Mouse (Mus musculus): ENCODE results near the gene Braf. TPM values are rescaled to one million over a fixed set of nuclear protein-coding genes. Genes with fewer than 3 reads are reported as not detected.

Braf gene
- total and polyA plus RNA-seq, 3 experiments, result 1.9 to 42.5 (median 12.7) TPM

GRCm38 (mm10) chr6:39728095-39728494 is 2.8 kb upstream of the Braf start:
- H3K4me3 ChIP-seq (ENCODE audit: low read depth, low read length), result no peak overlapping the region
- no peak for TF ChIP-seq TAL1 (conservative IDR thresholded peaks at IDR 0.05; ENCODE audit: low read depth, low read length)
- TF ChIP-seq GATA2 (IDR thresholded peaks at IDR 0.05; ENCODE audit: borderline replicate concordance, low read depth, low read length), result no peak
- no peak for TF ChIP-seq GATA1 (IDR thresholded peaks at IDR 0.05; ENCODE audit: borderline replicate concordance, low read length)
- no peak for TF ChIP-seq POLR2AphosphoS5 (IDR thresholded peaks at IDR 0.05; ENCODE audit: insufficient replicate concordance, low read depth, low read length)
- no peak for TF ChIP-seq CTCF (IDR thresholded peaks at IDR 0.05; ENCODE audit: low read depth, low read length)

GRCm38 (mm10) chr6:39726149-39726548 is 886 bp upstream of the Braf start:
- no peaks in the 10 kb centered on the region for H3K9me3 ChIP-seq (replicated peaks)
- no peak overlapping the region for H3K4me3 ChIP-seq (ENCODE audit: low read depth, low read length)
- ATAC-seq (ENCODE audit: extremely low read depth, insufficient number of reproducible peaks, low FRiP score, poor library complexity, severe bottlenecking), result no peak
- no peaks in the 10 kb centered on the region for H3K36me3 ChIP-seq (replicated peaks)
- peaks cover 17% of the 10 kb centered on the region for H3K4me1 ChIP-seq (ENCODE audit: insufficient read depth, low read depth, low read length)
- TF ChIP-seq CTCF (IDR thresholded peaks at IDR 0.05; ENCODE audit: low read depth, low read length) (no peak), GATA2 (IDR thresholded peaks at IDR 0.05; ENCODE audit: borderline replicate concordance, low read depth, low read length) (no peak), TAL1 (conservative IDR thresholded peaks at IDR 0.05; ENCODE audit: low read depth, low read length) (no peak), GATA1 (IDR thresholded peaks at IDR 0.05; ENCODE audit: borderline replicate concordance, low read length) (no peak)
- H3K27me3 ChIP-seq (ENCODE audit: insufficient read depth, low read length), result peaks cover 14% of the 10 kb centered on the region; the same call in 1 of the 2 replicates
- no peak for DNase-seq (ENCODE audit: low spot score)

More at GRCm38 (mm10) chr6:39728095-39728494, 2.8 kb upstream of the Braf start:
- ATAC-seq (ENCODE audit: extremely low read depth, insufficient number of reproducible peaks, low FRiP score, poor library complexity, severe bottlenecking) (no peak), DNase-seq (ENCODE audit: low spot score) (no peak)
- Histone ChIP-seq H3K4me1 (ENCODE audit: insufficient read depth, low read depth, low read length) (peaks cover 12% of the 10 kb centered on the region), H3K36me3 (replicated peaks) (no peaks in the 10 kb centered on the region), H3K27me3 (ENCODE audit: insufficient read depth, low read length) (peaks cover 21% of the 10 kb centered on the region; the same call in 1 of the 2 replicates), H3K9me3 (replicated peaks) (no peaks in the 10 kb centered on the region)

GRCm38 (mm10) chr6:39724542-39724865 is 759 bp downstream of the Braf start:
- DNase-seq (ENCODE audit: low spot score) (peak; percentile 31), ATAC-seq (ENCODE audit: extremely low read depth, insufficient number of reproducible peaks, low FRiP score, poor library complexity, severe bottlenecking) (no peak)
- H3K36me3 ChIP-seq (replicated peaks), result peaks cover 1% of the 10 kb centered on the region
- peaks cover 17% of the 10 kb centered on the region for H3K4me1 ChIP-seq (ENCODE audit: insufficient read depth, low read depth, low read length)
- TF ChIP-seq GATA2 (IDR thresholded peaks at IDR 0.05; ENCODE audit: borderline replicate concordance, low read depth, low read length) (no peak), CTCF (IDR thresholded peaks at IDR 0.05; ENCODE audit: low read depth, low read length) (no peak), GATA1 (IDR thresholded peaks at IDR 0.05; ENCODE audit: borderline replicate concordance, low read length) (no peak), POLR2AphosphoS5 (IDR thresholded peaks at IDR 0.05; ENCODE audit: insufficient replicate concordance, low read depth, low read length) (no peak), TAL1 (conservative IDR thresholded peaks at IDR 0.05; ENCODE audit: low read depth, low read length) (no peak)
- H3K9me3 ChIP-seq (replicated peaks), result no peaks in the 10 kb centered on the region
- H3K4me3 ChIP-seq (ENCODE audit: low read depth, low read length), result peak overlapping the region; percentile 91
- H3K27me3 ChIP-seq (ENCODE audit: insufficient read depth, low read length), result peaks cover 8% of the 10 kb centered on the region; the same call in 1 of the 2 replicates

GRCm38 (mm10) chr6:39724071-39724470 is 1.2 kb downstream of the Braf start:
- ATAC-seq (ENCODE audit: extremely low read depth, insufficient number of reproducible peaks, low FRiP score, poor library complexity, severe bottlenecking) (no peak), DNase-seq (ENCODE audit: low spot score) (peak; percentile 4)
- TF ChIP-seq POLR2AphosphoS5 (IDR thresholded peaks at IDR 0.05; ENCODE audit: insufficient replicate concordance, low read depth, low read length), result no peak
- no peak for TF ChIP-seq CTCF (IDR thresholded peaks at IDR 0.05; ENCODE audit: low read depth, low read length)
- no peak for TF ChIP-seq TAL1 (conservative IDR thresholded peaks at IDR 0.05; ENCODE audit: low read depth, low read length)
- TF ChIP-seq GATA1 (IDR thresholded peaks at IDR 0.05; ENCODE audit: borderline replicate concordance, low read length), result no peak
- no peak for TF ChIP-seq GATA2 (IDR thresholded peaks at IDR 0.05; ENCODE audit: borderline replicate concordance, low read depth, low read length)
- Histone ChIP-seq H3K27me3 (ENCODE audit: insufficient read depth, low read length) (peaks cover 6% of the 10 kb centered on the region; the same call in 1 of the 2 replicates), H3K9me3 (replicated peaks) (no peaks in the 10 kb centered on the region), H3K4me3 (ENCODE audit: low read depth, low read length) (peak overlapping the region; percentile 91), H3K4me1 (ENCODE audit: insufficient read depth, low read depth, low read length) (peaks cover 17% of the 10 kb centered on the region), H3K36me3 (replicated peaks) (peaks cover 2% of the 10 kb centered on the region)

GRCm38 (mm10) chr6:39718567-39718966 is 6.7 kb downstream of the Braf start:
- H3K36me3 ChIP-seq (replicated peaks), result peaks cover 2% of the 10 kb centered on the region
- H3K9me3 ChIP-seq (replicated peaks), result no peaks in the 10 kb centered on the region
- no peak for DNase-seq (ENCODE audit: low spot score)
- TF ChIP-seq POLR2AphosphoS5 (IDR thresholded peaks at IDR 0.05; ENCODE audit: insufficient replicate concordance, low read depth, low read length) (no peak), TAL1 (conservative IDR thresholded peaks at IDR 0.05; ENCODE audit: low read depth, low read length) (no peak), GATA1 (IDR thresholded peaks at IDR 0.05; ENCODE audit: borderline replicate concordance, low read length) (no peak), GATA2 (IDR thresholded peaks at IDR 0.05; ENCODE audit: borderline replicate concordance, low read depth, low read length) (no peak), CTCF (IDR thresholded peaks at IDR 0.05; ENCODE audit: low read depth, low read length) (no peak)
- no peaks in the 10 kb centered on the region for H3K27me3 ChIP-seq (ENCODE audit: insufficient read depth, low read length)
- peaks cover 7% of the 10 kb centered on the region for H3K4me1 ChIP-seq (ENCODE audit: insufficient read depth, low read depth, low read length)
- H3K4me3 ChIP-seq (ENCODE audit: low read depth, low read length), result no peak overlapping the region
- no peak for ATAC-seq (ENCODE audit: extremely low read depth, insufficient number of reproducible peaks, low FRiP score, poor library complexity, severe bottlenecking)

GRCm38 (mm10) chr6:39717049-39717448 is 8.2 kb downstream of the Braf start:
- TF ChIP-seq TAL1 (conservative IDR thresholded peaks at IDR 0.05; ENCODE audit: low read depth, low read length), result no peak
- no peak for TF ChIP-seq GATA2 (IDR thresholded peaks at IDR 0.05; ENCODE audit: borderline replicate concordance, low read depth, low read length)
- TF ChIP-seq POLR2AphosphoS5 (IDR thresholded peaks at IDR 0.05; ENCODE audit: insufficient replicate concordance, low read depth, low read length), result no peak
- no peak for TF ChIP-seq GATA1 (IDR thresholded peaks at IDR 0.05; ENCODE audit: borderline replicate concordance, low read length)
- no peak for TF ChIP-seq CTCF (IDR thresholded peaks at IDR 0.05; ENCODE audit: low read depth, low read length)
- peaks cover 2% of the 10 kb centered on the region for H3K36me3 ChIP-seq (replicated peaks)
- H3K4me1 ChIP-seq (ENCODE audit: insufficient read depth, low read depth, low read length), result no peaks in the 10 kb centered on the region
- no peaks in the 10 kb centered on the region for H3K27me3 ChIP-seq (ENCODE audit: insufficient read depth, low read length)
- no peaks in the 10 kb centered on the region for H3K9me3 ChIP-seq (replicated peaks)
- no peak overlapping the region for H3K4me3 ChIP-seq (ENCODE audit: low read depth, low read length)
- DNase-seq (ENCODE audit: low spot score) (no peak), ATAC-seq (ENCODE audit: extremely low read depth, insufficient number of reproducible peaks, low FRiP score, poor library complexity, severe bottlenecking) (no peak)

All from G1E (cell line).